Mouse (Mus musculus): Measurements from ENCODE around the gene Sox30. TPM values are rescaled to one million over a fixed set of nuclear protein-coding genes. Genes with fewer than 3 reads are reported as not detected.

Sox30 gene
- total and polyA plus RNA-seq, 2 experiments from 2014 or later = 0.06 to 0.16 TPM

GRCm38 (mm10) chr11:46054311-46054710, 74.2 kb downstream of the Sox30 start:
- H3K36me3 ChIP-seq (ENCODE audit: insufficient read depth, low read length) = no peaks in the 10 kb centered on the region
- H3K27ac ChIP-seq (ENCODE audit: low read depth, low read length) = no peak overlapping the region
- ATAC-seq (ENCODE audit: low FRiP score) (no peak), DNase-seq (ENCODE audit: low spot score) (no peak)
- H3K4me1 ChIP-seq (ENCODE audit: insufficient read depth, low read length) = no peaks in the 10 kb centered on the region
- no peak for TF ChIP-seq CTCF (IDR thresholded peaks at IDR 0.05)
- no peak overlapping the region for H3K9ac ChIP-seq (replicated peaks; ENCODE audit: low read length, poor library complexity, severe bottlenecking)
- 64% methylated on average over 5 of the region's 5 CpGs for WGBS
- H3K4me3 ChIP-seq (ENCODE audit: low read depth, low read length) = no peak overlapping the region
- no peak overlapping the region for H3K4me2 ChIP-seq (ENCODE audit: low read depth, low read length, poor library complexity, severe bottlenecking)
- no peaks in the 10 kb centered on the region for H3K9me3 ChIP-seq (ENCODE audit: low read length)
- no peaks in the 10 kb centered on the region for H3K27me3 ChIP-seq (ENCODE audit: insufficient read depth, low read length)

GRCm38 (mm10) chr11:46054911-46055895, 75.1 kb downstream of the Sox30 start:
- no peak for DNase-seq (ENCODE audit: low spot score)
- Histone ChIP-seq H3K4me2 (ENCODE audit: low read depth, low read length, poor library complexity, severe bottlenecking) (peak overlapping the region; percentile 57), H3K27ac (ENCODE audit: low read depth, low read length) (peak overlapping the region; percentile 86; the same call in 1 of the 2 replicates), H3K4me1 (ENCODE audit: insufficient read depth, low read length) (no peaks in the 10 kb centered on the region), H3K27me3 (ENCODE audit: insufficient read depth, low read length) (no peaks in the 10 kb centered on the region), H3K36me3 (ENCODE audit: insufficient read depth, low read length) (no peaks in the 10 kb centered on the region), H3K9me3 (ENCODE audit: low read length) (no peaks in the 10 kb centered on the region), H3K9ac (replicated peaks; ENCODE audit: low read length, poor library complexity, severe bottlenecking) (peak overlapping the region; percentile 86), H3K4me3 (ENCODE audit: low read depth, low read length) (peak overlapping the region; percentile 63)
- WGBS = 31% methylated on average over 12 of the region's 13 CpGs
- peak; percentile 57; the same call in 1 of the 2 replicates for ATAC-seq (ENCODE audit: low FRiP score)
- no peak for TF ChIP-seq CTCF (IDR thresholded peaks at IDR 0.05)

GRCm38 (mm10) chr11:46055896-46056769, 76.0 kb downstream of the Sox30 start, which contains the start of gene Adam19:
Gene Adam19, plus strand, starts transcription at chr11:46055992.
- peak within 1 kb of the TSS; percentile 86 for H3K9ac ChIP-seq (replicated peaks; ENCODE audit: low read length, poor library complexity, severe bottlenecking)
- DNase-seq (ENCODE audit: low spot score) (peak; percentile 82), ATAC-seq (ENCODE audit: low FRiP score) (peak; percentile 84)
- TF ChIP-seq CTCF (IDR thresholded peaks at IDR 0.05) = no peak; the same call in 1 of the 2 replicates
- H3K36me3 ChIP-seq (ENCODE audit: insufficient read depth, low read length) = no peaks in the 10 kb centered on the region
- no peaks in the 10 kb centered on the region for H3K4me1 ChIP-seq (ENCODE audit: insufficient read depth, low read length)
- H3K4me3 ChIP-seq (ENCODE audit: low read depth, low read length) = peak within 1 kb of the TSS; percentile 63
- peak within 1 kb of the TSS; percentile 86 for H3K27ac ChIP-seq (ENCODE audit: low read depth, low read length)
- H3K4me2 ChIP-seq (ENCODE audit: low read depth, low read length, poor library complexity, severe bottlenecking) = peak within 1 kb of the TSS; percentile 57
- no peaks in the 10 kb centered on the region for H3K9me3 ChIP-seq (ENCODE audit: low read length)
- under 1% methylated on average over 48 of the region's 51 CpGs for WGBS
- H3K27me3 ChIP-seq (ENCODE audit: insufficient read depth, low read length) = no peaks in the 10 kb centered on the region; the same call in 1 of the 2 replicates

- 4% methylated on average over 25 of the region's 25 CpGs for WGBS
- ATAC-seq (ENCODE audit: low FRiP score) (peak; percentile 11; the same call in 1 of the 2 replicates), DNase-seq (ENCODE audit: low spot score) (peak; percentile 32)
- Histone ChIP-seq H3K27ac (ENCODE audit: low read depth, low read length) (peak overlapping the region; percentile 86), H3K36me3 (ENCODE audit: insufficient read depth, low read length) (0 out of 2 replicates have a peak, but pooled peaks cover 2% of the 10 kb centered on the region), H3K9me3 (ENCODE audit: low read length) (no peaks in the 10 kb centered on the region), H3K27me3 (ENCODE audit: insufficient read depth, low read length) (no peaks in the 10 kb centered on the region; the same call in 1 of the 2 replicates), H3K4me2 (ENCODE audit: low read depth, low read length, poor library complexity, severe bottlenecking) (peak overlapping the region; percentile 57), H3K4me1 (ENCODE audit: insufficient read depth, low read length) (no peaks in the 10 kb centered on the region), H3K4me3 (ENCODE audit: low read depth, low read length) (peak overlapping the region; percentile 63), H3K9ac (replicated peaks; ENCODE audit: low read length, poor library complexity, severe bottlenecking) (peak overlapping the region; percentile 86)
- TF ChIP-seq CTCF (IDR thresholded peaks at IDR 0.05) = no peak
Measured at GRCm38 (mm10) chr11:46056770-46057411, 76.8 kb downstream of the Sox30 start.

- TF ChIP-seq CTCF (IDR thresholded peaks at IDR 0.05) = no peak
- Histone ChIP-seq H3K9me3 (ENCODE audit: low read length) (no peaks in the 10 kb centered on the region), H3K4me1 (ENCODE audit: insufficient read depth, low read length) (no peaks in the 10 kb centered on the region), H3K9ac (replicated peaks; ENCODE audit: low read length, poor library complexity, severe bottlenecking) (no peak overlapping the region), H3K27ac (ENCODE audit: low read depth, low read length) (no peak overlapping the region), H3K27me3 (ENCODE audit: insufficient read depth, low read length) (no peaks in the 10 kb centered on the region; the same call in 1 of the 2 replicates), H3K36me3 (ENCODE audit: insufficient read depth, low read length) (0 out of 2 replicates have a peak, but pooled peaks cover 3% of the 10 kb centered on the region), H3K4me2 (ENCODE audit: low read depth, low read length, poor library complexity, severe bottlenecking) (peak overlapping the region; percentile 57), H3K4me3 (ENCODE audit: low read depth, low read length) (peak overlapping the region; percentile 63; the same call in 1 of the 2 replicates)
- 52% methylated on average over 9 of the region's 9 CpGs for WGBS
- DNase-seq (ENCODE audit: low spot score) (no peak), ATAC-seq (ENCODE audit: low FRiP score) (no peak)
Measured at GRCm38 (mm10) chr11:46058011-46058410, 77.9 kb downstream of the Sox30 start.

Data from midbrain, postnatal 0 days (tissue).